Mouse (Mus musculus): Measurements from ENCODE around the gene Pttg1ip. TPM values are rescaled to one million over a fixed set of nuclear protein-coding genes. Genes with fewer than 3 reads are reported as not detected.

The Pttg1ip gene
- total and polyA plus RNA-seq, 2 experiments from 2014 or later = 117 TPM

DNA sequence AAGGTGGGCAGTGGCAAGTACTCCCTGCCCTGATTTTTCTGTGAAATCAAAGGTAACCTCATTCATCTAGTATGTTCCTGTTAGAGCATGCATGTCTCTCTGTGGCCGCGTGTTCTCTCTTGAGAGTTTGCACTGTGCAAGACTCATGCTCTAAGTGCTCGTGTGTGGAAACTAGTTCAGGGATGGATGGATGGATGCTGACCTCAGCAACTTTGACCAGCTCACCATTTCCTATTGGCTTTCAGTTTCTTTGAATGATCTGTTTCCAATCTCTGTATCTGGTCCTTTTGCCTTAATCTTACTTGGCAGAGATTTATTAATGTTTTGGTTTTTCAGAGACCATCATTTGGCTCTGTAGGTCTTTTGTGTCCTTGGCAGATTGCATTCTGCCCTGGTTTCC lies 47.6 kb downstream of the Pttg1ip start:
- no peak for TF ChIP-seq CTCF (IDR thresholded peaks at IDR 0.05; ENCODE audit: low read depth)
- TF ChIP-seq EP300 (IDR thresholded peaks at IDR 0.05; ENCODE audit: low read depth) = no peak
- no peak for ATAC-seq (ENCODE audit: insufficient read depth, low read depth)
- H3K4me1 ChIP-seq (ENCODE audit: control insufficient read depth, insufficient read depth) = peaks cover 19% of the 10 kb centered on the region
- 71% methylated on average over 3 of the region's 3 CpGs for WGBS
- peaks cover 31% of the 10 kb centered on the region for H3K36me3 ChIP-seq (replicated peaks; ENCODE audit: control insufficient read depth, insufficient read depth, low read length)
- H3K9ac ChIP-seq (replicated peaks; ENCODE audit: low read depth, low read length) = no peak overlapping the region
- no peak overlapping the region for H3K4me2 ChIP-seq (ENCODE audit: low read depth, low read length)
- H3K4me3 ChIP-seq (ENCODE audit: low read depth, low read length) = no peak overlapping the region
- H3K9me3 ChIP-seq (replicated peaks; ENCODE audit: control insufficient read depth, low read length) = no peaks in the 10 kb centered on the region
- no peak for DNase-seq (ENCODE audit: low spot score)
- no peak overlapping the region for H3K27ac ChIP-seq (ENCODE audit: low read depth)
- no peaks in the 10 kb centered on the region for H3K27me3 ChIP-seq (ENCODE audit: control insufficient read depth, insufficient read depth, low read length)

DNA sequence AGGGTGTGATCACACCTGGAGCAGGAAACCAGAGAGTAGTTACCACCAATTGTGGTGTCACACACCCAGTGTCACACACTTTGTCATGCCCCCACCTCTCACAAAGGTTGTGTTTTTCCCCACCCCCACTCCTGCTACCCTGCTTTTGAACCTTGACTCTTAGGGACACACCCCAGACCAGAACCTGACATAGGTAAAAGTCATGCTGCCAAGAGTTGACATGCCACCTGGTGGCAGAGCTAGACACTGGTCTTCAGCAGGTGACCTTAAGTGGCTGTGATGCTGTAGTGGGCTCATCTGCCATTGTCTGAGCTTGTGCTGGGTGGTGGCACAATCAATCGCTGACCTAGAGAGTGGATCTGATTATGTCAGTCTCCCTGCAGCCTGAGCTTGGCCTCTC lies 48.5 kb downstream of the Pttg1ip start:
- H3K4me2 ChIP-seq (ENCODE audit: low read depth, low read length) = no peak overlapping the region
- no peaks in the 10 kb centered on the region for H3K9me3 ChIP-seq (replicated peaks; ENCODE audit: control insufficient read depth, low read length)
- 74% methylated on average over 1 of the region's 1 CpGs for WGBS
- no peak for ATAC-seq (ENCODE audit: insufficient read depth, low read depth)
- H3K4me3 ChIP-seq (ENCODE audit: low read depth, low read length) = no peak overlapping the region
- H3K9ac ChIP-seq (replicated peaks; ENCODE audit: low read depth, low read length) = no peak overlapping the region
- no peaks in the 10 kb centered on the region for H3K27me3 ChIP-seq (ENCODE audit: control insufficient read depth, insufficient read depth, low read length)
- peaks cover 31% of the 10 kb centered on the region for H3K36me3 ChIP-seq (replicated peaks; ENCODE audit: control insufficient read depth, insufficient read depth, low read length)
- TF ChIP-seq EP300 (IDR thresholded peaks at IDR 0.05; ENCODE audit: low read depth) = no peak
- TF ChIP-seq CTCF (IDR thresholded peaks at IDR 0.05; ENCODE audit: low read depth) = peak; percentile 30
- no peak overlapping the region for H3K27ac ChIP-seq (ENCODE audit: low read depth)
- no peak for DNase-seq (ENCODE audit: low spot score)
- peaks cover 18% of the 10 kb centered on the region for H3K4me1 ChIP-seq (ENCODE audit: control insufficient read depth, insufficient read depth)

DNA sequence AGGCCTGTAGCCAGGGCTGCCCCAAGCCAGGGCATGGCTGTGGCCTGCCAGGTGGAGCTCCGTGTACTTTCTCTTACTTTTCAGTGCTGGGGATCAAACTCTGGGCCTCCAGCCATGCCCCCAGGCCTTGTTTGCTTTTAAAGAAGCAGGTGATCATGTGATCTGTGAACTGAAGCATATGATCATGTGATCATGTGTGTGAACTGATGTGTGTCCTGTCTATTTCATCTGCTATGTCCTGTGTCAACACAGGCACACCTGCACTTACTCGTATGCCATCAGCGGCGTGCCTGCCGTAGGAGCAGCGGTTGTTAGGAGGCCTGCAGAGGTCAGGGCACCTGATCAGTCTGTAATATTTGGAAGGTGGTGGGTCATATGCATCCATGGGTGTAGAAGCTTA lies 52.5 kb downstream of the Pttg1ip start:
- no peak for TF ChIP-seq CTCF (IDR thresholded peaks at IDR 0.05; ENCODE audit: low read depth)
- no peak for TF ChIP-seq EP300 (IDR thresholded peaks at IDR 0.05; ENCODE audit: low read depth)
- Histone ChIP-seq H3K4me2 (ENCODE audit: low read depth, low read length) (no peak overlapping the region), H3K4me1 (ENCODE audit: control insufficient read depth, insufficient read depth) (peaks cover 20% of the 10 kb centered on the region), H3K27me3 (ENCODE audit: control insufficient read depth, insufficient read depth, low read length) (no peaks in the 10 kb centered on the region), H3K27ac (ENCODE audit: low read depth) (peak overlapping the region; percentile 76), H3K9ac (replicated peaks; ENCODE audit: low read depth, low read length) (no peak overlapping the region), H3K9me3 (replicated peaks; ENCODE audit: control insufficient read depth, low read length) (no peaks in the 10 kb centered on the region), H3K36me3 (replicated peaks; ENCODE audit: control insufficient read depth, insufficient read depth, low read length) (peaks cover 47% of the 10 kb centered on the region), H3K4me3 (ENCODE audit: low read depth, low read length) (no peak overlapping the region)
- WGBS = 60% methylated on average over 6 of the region's 6 CpGs
- ATAC-seq (ENCODE audit: insufficient read depth, low read depth) (no peak), DNase-seq (ENCODE audit: low spot score) (no peak)

DNA sequence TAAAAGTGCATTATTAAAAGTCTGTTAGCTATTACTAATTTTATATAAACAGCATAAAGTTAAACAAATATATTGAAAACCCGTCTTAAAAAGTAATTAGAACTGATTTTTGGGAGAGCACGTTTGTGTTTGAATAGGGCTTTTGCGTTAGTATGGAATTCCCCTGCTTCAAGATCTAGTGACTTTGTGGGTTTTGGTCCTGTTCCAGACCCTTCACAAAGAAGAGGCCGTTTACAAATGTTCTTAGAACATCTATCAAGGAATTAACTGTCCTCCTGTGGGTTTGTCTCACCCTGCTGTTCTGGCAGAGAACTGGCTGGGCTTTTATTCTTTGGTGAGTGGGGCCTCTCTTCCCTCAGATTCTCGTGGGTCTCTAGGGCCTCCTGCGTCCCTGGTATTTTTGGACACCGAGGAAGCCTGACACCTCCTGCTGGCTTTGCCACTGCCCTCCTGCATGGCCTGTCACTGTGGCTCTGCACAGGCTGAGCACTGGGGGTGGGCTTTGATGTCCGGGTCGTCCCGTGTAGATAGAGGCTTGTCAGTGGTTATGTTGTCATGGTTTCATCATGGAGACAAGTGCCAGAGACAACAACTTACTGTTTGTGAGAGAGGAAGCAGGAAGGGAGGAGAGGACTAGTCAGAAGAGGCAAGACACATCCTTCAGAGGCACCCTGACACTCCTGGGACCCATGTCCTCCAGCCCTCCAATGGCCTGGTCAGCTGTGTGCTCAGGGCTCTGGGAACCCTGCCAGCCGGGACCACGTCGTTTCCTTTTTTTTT lies 53.1 kb downstream of the Pttg1ip start:
- peaks cover 47% of the 10 kb centered on the region for H3K36me3 ChIP-seq (replicated peaks; ENCODE audit: control insufficient read depth, insufficient read depth, low read length)
- WGBS = 22% methylated on average over 13 of the region's 13 CpGs
- no peaks in the 10 kb centered on the region for H3K27me3 ChIP-seq (ENCODE audit: control insufficient read depth, insufficient read depth, low read length)
- no peaks in the 10 kb centered on the region for H3K9me3 ChIP-seq (replicated peaks; ENCODE audit: control insufficient read depth, low read length)
- ATAC-seq (ENCODE audit: insufficient read depth, low read depth) (peak; percentile 87), DNase-seq (ENCODE audit: low spot score) (peak; percentile 80)
- peaks cover 22% of the 10 kb centered on the region for H3K4me1 ChIP-seq (ENCODE audit: control insufficient read depth, insufficient read depth)
- H3K27ac ChIP-seq (ENCODE audit: low read depth) = peak overlapping the region; percentile 76
- H3K9ac ChIP-seq (replicated peaks; ENCODE audit: low read depth, low read length) = no peak overlapping the region
- TF ChIP-seq CTCF (IDR thresholded peaks at IDR 0.05; ENCODE audit: low read depth) = no peak
- no peak for TF ChIP-seq EP300 (IDR thresholded peaks at IDR 0.05; ENCODE audit: low read depth)
- H3K4me3 ChIP-seq (ENCODE audit: low read depth, low read length) = no peak overlapping the region
- H3K4me2 ChIP-seq (ENCODE audit: low read depth, low read length) = no peak overlapping the region

DNA sequence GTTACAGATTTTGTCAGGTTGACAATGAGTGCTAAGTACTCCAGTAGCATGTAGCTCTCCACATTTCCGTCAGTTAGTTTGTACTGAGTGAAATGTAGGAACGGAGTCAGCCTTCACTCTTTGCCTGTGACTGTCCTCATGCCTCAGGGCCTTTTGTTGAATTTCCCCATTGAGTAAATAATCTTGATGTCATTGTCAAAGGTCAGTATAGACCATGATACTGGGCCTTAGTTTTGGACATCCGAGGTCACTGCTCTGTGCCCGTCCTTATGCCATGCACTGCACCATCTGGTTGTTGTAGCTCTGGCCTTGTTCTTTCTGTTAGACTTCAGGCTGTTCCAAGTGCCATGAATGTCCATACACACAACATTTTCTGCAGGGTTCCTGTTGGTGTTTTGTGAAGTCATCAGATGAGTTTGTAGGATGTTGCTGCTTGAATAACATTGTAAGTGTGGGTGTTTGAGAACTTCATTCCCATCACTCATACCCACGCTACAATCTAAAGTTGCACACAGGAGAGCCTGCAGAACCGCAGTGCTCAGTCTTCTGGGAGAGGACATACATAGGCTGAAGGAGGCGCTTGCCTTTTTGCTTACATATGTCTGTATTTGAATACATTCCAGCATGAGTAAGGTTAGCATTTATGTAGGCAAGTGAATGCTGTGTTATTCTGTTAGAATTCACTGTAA lies 54.9 kb downstream of the Pttg1ip start:
- Histone ChIP-seq H3K27ac (ENCODE audit: low read depth) (no peak overlapping the region), H3K4me1 (ENCODE audit: control insufficient read depth, insufficient read depth) (peaks cover 22% of the 10 kb centered on the region), H3K4me2 (ENCODE audit: low read depth, low read length) (no peak overlapping the region), H3K36me3 (replicated peaks; ENCODE audit: control insufficient read depth, insufficient read depth, low read length) (peaks cover 49% of the 10 kb centered on the region), H3K4me3 (ENCODE audit: low read depth, low read length) (no peak overlapping the region), H3K9ac (replicated peaks; ENCODE audit: low read depth, low read length) (no peak overlapping the region), H3K27me3 (ENCODE audit: control insufficient read depth, insufficient read depth, low read length) (no peaks in the 10 kb centered on the region), H3K9me3 (replicated peaks; ENCODE audit: control insufficient read depth, low read length) (no peaks in the 10 kb centered on the region)
- DNase-seq (ENCODE audit: low spot score) (no peak), ATAC-seq (ENCODE audit: insufficient read depth, low read depth) (no peak)
- no peak for TF ChIP-seq EP300 (IDR thresholded peaks at IDR 0.05; ENCODE audit: low read depth)
- no peak for TF ChIP-seq CTCF (IDR thresholded peaks at IDR 0.05; ENCODE audit: low read depth)
- 84% methylated on average over 7 of the region's 7 CpGs for WGBS
